Mouse (Mus musculus) left cerebral cortex, adult 9 months (tissue): Measurements from ENCODE around the gene Usp2.
A peak's percentile ranks its signal among the peaks of the same experiment; 100 is the strongest.

Source experiments
- DNase-seq, 2 experiments: peaks; one replicate each; pipeline ENCODE4 v3.0.0; 2022; ENCODE audit warnings: low spot score in 2 of 2

Gene Usp2

DNA sequence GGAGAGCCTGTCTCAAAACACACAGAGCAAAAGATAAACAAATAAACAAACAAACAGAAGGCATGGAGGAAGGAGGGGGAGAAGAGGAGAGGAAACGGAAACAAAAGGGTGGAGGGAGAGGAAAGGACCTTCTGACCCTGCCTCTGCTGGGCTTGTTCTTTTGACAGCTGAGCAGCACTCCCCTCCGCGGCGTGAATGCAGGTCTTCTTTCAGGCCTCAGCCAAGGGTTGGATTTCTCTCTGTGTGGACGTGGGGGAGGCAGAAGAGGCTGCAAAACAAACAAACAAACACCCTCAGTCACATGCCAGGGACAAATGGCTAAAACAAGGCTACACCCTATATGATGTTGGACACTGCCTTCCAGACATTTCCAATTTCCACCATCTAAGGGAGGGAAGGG is 58.2 kb downstream of the Usp2 start:
- DNase-seq, result no peak

GRCm38 (mm10) chr9:44125546-44126428 is 59.0 kb downstream of the Usp2 start:
- peak in 1 of 2 experiments; percentile 94 for DNase-seq

DNA sequence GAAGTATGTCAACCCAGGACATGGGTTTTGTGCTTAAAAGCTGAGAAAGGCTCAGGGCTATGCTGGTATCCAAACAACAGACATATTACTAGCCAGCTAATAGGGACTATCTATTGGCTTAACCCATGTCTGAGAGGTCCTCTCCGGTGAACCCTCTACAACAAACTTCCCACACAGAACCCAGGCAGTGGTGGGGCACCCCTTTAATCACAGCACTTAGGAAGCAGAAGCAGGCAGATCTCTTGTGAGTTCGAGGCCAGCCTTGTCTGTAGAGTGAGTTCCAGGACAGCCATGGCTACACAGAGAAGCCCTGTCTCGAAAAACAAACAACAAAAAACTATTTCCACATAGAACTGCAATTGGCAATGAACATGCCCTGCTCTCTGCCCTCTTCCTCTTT is 59.9 kb downstream of the Usp2 start:
- no peak for DNase-seq

DNA sequence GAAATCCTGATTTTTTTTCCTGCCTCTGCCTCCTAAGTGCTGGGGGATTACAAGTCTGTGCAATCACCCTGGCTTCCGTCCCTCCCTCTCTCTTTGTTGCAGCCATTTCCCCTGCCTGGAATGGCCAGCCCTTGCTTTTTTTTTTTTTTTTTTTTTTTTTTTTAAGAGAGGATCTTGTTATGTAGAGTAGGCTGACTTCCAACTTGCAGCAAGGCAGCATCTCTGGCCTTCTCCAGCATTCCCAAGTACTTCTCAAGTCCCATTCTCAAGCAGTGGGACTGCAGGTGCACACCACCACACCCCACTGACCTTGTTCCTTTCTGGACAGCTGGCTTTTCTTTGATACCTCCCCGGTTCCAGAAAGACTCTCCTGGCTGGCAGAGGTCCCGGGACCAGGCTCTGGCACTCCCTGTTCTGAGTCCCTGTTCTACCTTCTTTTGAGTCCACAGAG is 60.6 kb downstream of the Usp2 start:
- DNase-seq, result no peak

DNA sequence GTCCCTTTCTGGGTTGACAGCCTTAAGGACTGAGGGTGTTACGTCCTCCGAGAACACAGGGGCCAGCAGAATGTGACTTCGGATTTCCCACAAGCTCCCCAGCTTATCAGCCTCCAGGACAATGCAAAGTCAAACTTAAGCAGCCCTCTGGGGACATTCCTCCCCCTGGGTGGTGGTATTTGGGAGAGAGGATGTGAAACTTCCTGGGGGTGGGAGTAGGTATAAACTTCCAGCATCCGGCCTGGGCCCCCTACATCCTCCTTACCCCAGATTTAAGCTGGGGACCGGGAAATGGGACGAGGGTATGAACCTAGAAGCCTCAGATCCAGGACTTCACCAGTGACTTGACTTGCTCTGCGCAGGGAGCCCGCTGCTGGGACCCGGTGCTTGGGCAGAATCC is 62.8 kb downstream of the Usp2 start:
- DNase-seq, result no peak

GRCm38 (mm10) chr9:44130034-44130433 is 63.2 kb downstream of the Usp2 start:
- DNase-seq, result no peak

DNA sequence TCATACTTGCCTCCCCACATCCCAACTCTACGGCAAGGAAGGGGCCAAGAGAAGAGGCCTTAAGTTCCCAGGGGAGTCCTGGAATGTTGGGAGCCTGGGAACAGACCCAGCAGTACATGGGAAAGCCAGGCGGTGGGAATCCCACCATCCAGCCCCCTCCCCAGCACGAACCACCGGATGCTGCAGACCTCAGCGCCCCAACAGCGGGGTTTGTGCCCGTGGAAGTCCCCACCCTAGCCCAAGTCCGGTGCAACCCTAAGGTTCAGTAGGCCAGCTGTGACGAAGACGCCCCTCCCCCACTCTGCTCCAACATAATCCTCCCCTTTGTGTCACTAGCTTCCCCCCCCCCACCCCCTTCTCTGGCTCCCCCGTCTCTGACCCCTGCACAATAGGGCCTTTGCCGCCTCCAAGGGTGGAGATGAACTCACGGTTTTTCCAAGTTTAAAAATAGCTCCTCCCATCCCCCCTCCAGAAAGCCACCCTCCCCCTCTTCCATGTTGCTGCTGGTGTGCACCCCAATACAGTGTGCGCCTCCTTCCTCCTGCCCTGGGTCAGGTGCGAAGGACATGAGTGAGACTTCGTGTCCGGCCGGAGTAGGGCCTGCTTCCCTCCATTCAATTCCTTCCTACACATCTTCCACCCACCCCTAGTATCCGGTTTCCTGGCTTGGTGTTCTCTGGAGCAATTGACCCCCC is 63.9 kb downstream of the Usp2 start:
- no peak for DNase-seq

GRCm38 (mm10) chr9:44131276-44131590 is 64.4 kb downstream of the Usp2 start:
- no peak for DNase-seq

GRCm38 (mm10) chr9:44132200-44132599 is 65.4 kb downstream of the Usp2 start:
- DNase-seq, result no peak

GRCm38 (mm10) chr9:44133287-44133686 is 66.5 kb downstream of the Usp2 start:
- DNase-seq, result no peak

GRCm38 (mm10) chr9:44134101-44134850 is 67.5 kb downstream of the Usp2 start, which contains the start of gene Mcam:
Gene Mcam, plus strand, starts transcription at chr9:44134469.
- no peak for DNase-seq

DNA sequence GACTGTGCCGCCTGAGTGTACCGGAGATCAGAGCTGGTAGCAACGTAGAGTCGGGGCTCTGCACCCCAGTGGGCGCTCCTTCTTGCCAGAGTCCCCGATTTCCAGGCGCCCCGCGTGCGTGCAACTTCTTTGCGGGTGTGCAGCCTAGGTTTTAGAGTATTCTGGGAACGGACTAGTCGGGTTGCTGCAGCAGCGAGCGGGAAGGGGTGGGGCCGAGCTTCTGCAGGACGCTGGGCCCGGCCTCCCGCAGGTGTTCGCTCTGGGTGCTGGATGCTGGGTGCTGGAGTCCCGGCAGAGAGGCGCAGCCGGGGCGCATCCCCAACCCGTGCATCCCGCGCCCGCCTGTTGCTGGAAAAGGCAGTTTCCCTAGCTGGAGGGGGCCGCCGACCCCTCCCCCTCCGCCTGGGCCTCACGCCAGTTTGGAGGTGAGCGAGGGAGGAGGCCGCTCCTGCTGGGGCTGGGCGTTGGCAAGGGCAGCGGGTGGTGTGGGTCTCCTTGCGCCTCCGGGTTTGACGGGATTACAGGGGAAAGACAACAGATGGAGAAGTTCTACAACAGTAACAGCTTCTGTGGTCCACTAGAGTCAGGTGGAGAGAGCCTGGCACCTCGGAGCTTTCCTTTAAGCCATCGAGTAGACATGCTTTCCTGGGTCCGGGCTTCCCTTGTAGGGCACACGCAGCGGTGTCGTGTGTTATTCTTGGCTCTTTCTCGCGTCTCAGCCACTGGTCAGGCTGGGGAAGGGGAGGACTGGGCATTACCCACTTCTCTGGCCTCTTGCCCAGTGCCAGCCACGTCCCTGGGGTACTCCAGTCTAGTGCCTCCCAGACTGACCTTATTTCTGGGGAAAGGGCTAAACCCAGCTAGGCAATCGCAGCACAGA is 68.3 kb downstream of the Usp2 start:
- DNase-seq, result no peak

DNA sequence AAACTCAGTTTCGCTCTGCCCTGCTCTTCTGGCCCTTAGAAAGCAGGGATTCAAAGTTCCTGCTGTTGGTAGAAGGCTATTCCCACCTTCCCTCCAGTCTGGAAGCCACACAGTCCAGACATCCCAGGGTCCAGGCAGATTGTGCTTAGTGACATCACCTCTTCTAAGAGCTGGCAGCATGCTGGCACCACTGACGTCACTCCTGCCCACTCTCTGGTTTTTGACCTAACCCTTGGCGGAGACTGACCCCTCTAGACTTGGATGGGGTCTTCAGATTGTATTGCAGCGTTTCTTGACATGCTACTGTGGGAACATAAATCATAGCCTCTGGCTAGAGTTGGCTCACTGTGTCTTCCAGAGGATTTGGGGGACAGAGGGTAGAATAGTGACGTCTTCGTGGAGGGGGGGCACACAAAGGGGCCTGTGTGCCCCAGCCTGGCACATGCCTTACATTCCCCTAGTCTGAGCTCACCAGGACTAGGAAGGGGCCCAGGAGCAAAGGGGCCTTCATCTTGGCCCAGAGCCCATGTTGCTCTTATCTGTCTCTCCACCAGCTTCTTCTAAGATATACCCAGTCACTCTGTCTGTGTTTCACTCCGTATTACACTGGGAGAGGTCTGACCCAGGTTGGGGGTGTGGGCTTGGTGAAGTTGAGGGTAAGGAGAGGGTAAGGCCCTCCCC is 69.0 kb downstream of the Usp2 start:
- DNase-seq, result no peak

DNA sequence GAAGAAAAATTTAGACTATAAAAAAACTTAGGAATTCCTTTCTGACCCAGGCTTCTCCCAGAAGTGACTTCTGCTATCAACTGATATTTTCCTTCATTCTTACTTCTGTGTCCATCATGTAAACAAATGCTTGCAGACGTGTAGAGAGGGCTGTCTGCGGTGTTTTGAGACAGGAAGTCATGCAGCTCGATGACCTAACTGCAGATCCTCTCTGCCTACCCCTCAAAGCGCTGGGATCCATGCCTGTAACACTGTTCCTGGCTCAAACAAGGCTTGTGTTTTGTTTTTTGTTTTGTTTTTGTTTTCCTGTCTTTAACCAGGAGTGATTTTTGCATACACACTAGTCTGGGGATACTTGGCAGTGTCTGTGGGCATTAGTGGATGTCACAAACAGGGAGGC is 71.0 kb downstream of the Usp2 start:
- no peak for DNase-seq

DNA sequence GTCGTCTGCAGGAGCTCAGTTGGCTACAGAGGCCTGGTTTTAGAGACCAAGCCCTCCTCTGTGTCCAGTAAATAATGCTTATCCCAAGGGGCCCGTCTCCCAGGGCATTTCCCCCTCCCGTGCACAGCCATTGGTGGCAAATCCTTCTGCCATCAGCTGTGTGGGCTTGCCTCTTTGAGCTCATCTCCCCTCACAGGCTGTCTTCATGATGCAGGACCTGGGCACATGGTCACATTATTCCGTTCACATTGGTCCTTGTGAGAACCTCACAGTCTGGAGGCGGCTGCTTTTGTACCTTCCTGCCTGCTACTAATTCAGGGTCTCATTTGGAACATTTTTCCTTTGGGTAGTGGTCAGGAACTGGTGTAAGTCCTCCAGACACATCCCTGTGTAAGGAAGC is 75.1 kb downstream of the Usp2 start:
- no peak for DNase-seq

DNA sequence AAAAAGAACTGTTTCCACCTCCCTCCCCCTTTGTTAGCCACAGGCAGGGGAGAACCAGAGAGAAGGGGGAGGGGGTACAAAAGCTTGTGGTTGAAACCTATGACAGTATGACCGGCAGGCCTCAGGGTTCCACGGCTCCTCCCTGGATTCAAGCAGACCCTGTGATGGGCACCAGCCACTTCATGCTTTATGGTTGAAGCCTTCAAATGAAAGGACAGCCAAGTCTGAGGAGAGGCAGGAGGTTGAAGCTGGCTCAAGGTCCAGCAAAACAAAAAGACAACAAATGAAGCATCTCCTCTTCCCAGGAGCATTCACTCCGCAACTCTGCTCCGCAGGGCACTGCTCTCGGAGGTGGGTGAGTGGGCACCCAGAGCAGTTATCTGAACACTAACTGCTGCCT is 76.6 kb downstream of the Usp2 start:
- DNase-seq, result no peak

GRCm38 (mm10) chr9:44144023-44144717 is 77.3 kb downstream of the Usp2 start:
- DNase-seq, result no peak

DNA sequence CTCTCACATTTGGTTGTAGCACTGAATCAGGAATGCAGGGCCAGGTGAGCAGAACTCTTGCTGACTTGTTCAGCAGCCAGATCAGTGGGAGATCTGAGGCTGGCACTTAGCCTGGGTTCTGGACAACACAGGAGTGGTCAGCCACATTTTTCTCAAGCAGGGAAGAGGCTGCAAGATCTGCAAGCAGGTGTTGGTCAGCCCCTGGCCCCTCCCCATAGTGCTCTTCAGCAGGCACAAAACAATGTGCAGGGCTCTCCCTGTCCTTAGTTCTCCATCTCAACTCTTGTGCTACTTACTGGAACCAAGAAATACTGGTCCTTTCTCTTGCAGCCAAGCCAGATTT is 77.9 kb downstream of the Usp2 start:
- no peak for DNase-seq
